In genomic region chr11:120712771-120713568, GRCm38 (mm10) we compare ENCODE assay signal across 8 mouse cellular contexts. TPM values are rescaled to one million over a fixed set of nuclear protein-coding genes. Genes with fewer than 3 reads are reported as not detected.
DNase-seq lines count a peak whose midpoint lies in the region; ATAC-seq lines count a peak whose summit lies in the region.

No protein-coding gene starts in this region.

- peak overlapping the region; percentile 77 for H3K9ac ChIP-seq in heart, embryonic 14.5 days (ENCODE audit: low read length)
- peak overlapping the region; percentile 74 for H3K9ac ChIP-seq in kidney, embryonic 16.5 days (replicated peaks; ENCODE audit: low read length)

- peak; percentile 28 for ATAC-seq in heart, embryonic 14.5 days (ENCODE audit: insufficient number of reproducible peaks, insufficient read depth, low FRiP score, low read depth)
- peak; percentile 55 for ATAC-seq in kidney, embryonic 16.5 days (ENCODE audit: low FRiP score, low TSS enrichment)

- H3K27ac ChIP-seq in embryonic facial prominence, embryonic 10.5 days (replicated peaks): peak overlapping the region; percentile 82
- H3K27ac ChIP-seq in heart, embryonic 14.5 days (replicated peaks in 1 of 2; ENCODE audit: control insufficient read depth in 1 of 2, insufficient read depth in 1 of 2, low read depth in 2 of 2, low read length in 2 of 2): peak overlapping the region; percentile 71 to 78
- H3K27ac ChIP-seq in kidney, embryonic 16.5 days (ENCODE audit: low read length): peak overlapping the region; percentile 90

- H3K27me3 ChIP-seq in embryonic facial prominence, embryonic 10.5 days (replicated peaks; ENCODE audit: low read depth, poor library complexity, severe bottlenecking): no peaks in the 10 kb centered on the region
- H3K27me3 ChIP-seq in heart, embryonic 14.5 days (ENCODE audit: control insufficient read depth, insufficient read depth, low read length): no peaks in the 10 kb centered on the region
- H3K27me3 ChIP-seq in kidney, embryonic 16.5 days (ENCODE audit: insufficient read depth, low read length): no peaks in the 10 kb centered on the region

- peak; percentile 60 for DNase-seq in cerebellum, adult 11 months
- no peak for DNase-seq in cerebellum, adult 8-10 months
- peak; percentile 73 for DNase-seq in R1 (ENCODE audit: low read depth, low spot score)
- peak; percentile 85 for DNase-seq in embryonic facial prominence, embryonic 10.5 days (ENCODE audit: low spot score)
- peak; percentile 61 to 64 for DNase-seq in lung, postnatal 4 days
- peak; percentile 23 for DNase-seq in spleen, adult 12 weeks (ENCODE audit: low spot score)

- peak overlapping the region; percentile 92 for H3K4me2 ChIP-seq in heart, embryonic 14.5 days (ENCODE audit: low read length)
- H3K4me2 ChIP-seq in kidney, embryonic 16.5 days (replicated peaks; ENCODE audit: low read depth, low read length): peak overlapping the region; percentile 99

- H3K36me3 ChIP-seq in embryonic facial prominence, embryonic 10.5 days (replicated peaks): peaks cover 63% of the 10 kb centered on the region
- H3K36me3 ChIP-seq in heart, embryonic 14.5 days (ENCODE audit: control insufficient read depth, insufficient read depth, low read length): peaks cover 54% of the 10 kb centered on the region
- peaks cover 20% of the 10 kb centered on the region for H3K36me3 ChIP-seq in kidney, embryonic 16.5 days (ENCODE audit: insufficient read depth, low read length)

- H3K4me3 ChIP-seq in embryonic facial prominence, embryonic 10.5 days: peak overlapping the region; percentile 76
- peak overlapping the region; percentile 58 to 69 for H3K4me3 ChIP-seq in heart, embryonic 14.5 days (ENCODE audit: control insufficient read depth in 1 of 2, insufficient read depth in 1 of 2, low read depth in 1 of 2, low read length in 2 of 2)
- H3K4me3 ChIP-seq in kidney, embryonic 16.5 days (ENCODE audit: low read length): peak overlapping the region; percentile 70

- H3K4me1 ChIP-seq in embryonic facial prominence, embryonic 10.5 days: peaks cover 57% of the 10 kb centered on the region
- H3K4me1 ChIP-seq in heart, embryonic 14.5 days (ENCODE audit: control insufficient read depth in 2 of 2, insufficient read depth in 2 of 2, low read length in 2 of 2): peaks cover 11 to 12% of the 10 kb centered on the region in 2 experiments
- H3K4me1 ChIP-seq in kidney, embryonic 16.5 days (ENCODE audit: insufficient read depth, low read length): peaks cover 33% of the 10 kb centered on the region

- 1% methylated on average over 38 of the region's 38 CpGs for WGBS in embryonic facial prominence, embryonic 10.5 days
- under 1% methylated on average over 38 of the region's 38 CpGs for WGBS in heart, embryonic 14.5 days
- under 1% methylated on average over 38 of the region's 38 CpGs for WGBS in kidney, embryonic 16.5 days

- no peaks in the 10 kb centered on the region for H3K9me3 ChIP-seq in embryonic facial prominence, embryonic 10.5 days
- no peaks in the 10 kb centered on the region for H3K9me3 ChIP-seq in heart, embryonic 14.5 days (ENCODE audit: control insufficient read depth, low read length)
- no peaks in the 10 kb centered on the region for H3K9me3 ChIP-seq in kidney, embryonic 16.5 days (ENCODE audit: low read length)

RNA-seq across cellular contexts. Expression of gene Cenpx, which starts 0.6 kb away (rescaled TPM):
- 119 and 124 TPM in 2 replicates for polyA plus RNA-seq in embryonic facial prominence, embryonic 10.5 days (2016; fragmentation: Nextera tagmentation; extraction: Ambion mirVana)
- polyA plus RNA-seq in heart, embryonic 14.5 days (2014; fragmentation: Nextera tagmentation; extraction: Ambion mirVana): 109 and 135 TPM in 2 replicates
- 151 TPM in 2 replicates for polyA plus RNA-seq in kidney, embryonic 16.5 days (2015; fragmentation: Nextera tagmentation; extraction: Ambion mirVana)

RNA-seq across cellular contexts. Expression of gene Lrrc45, which starts 0.8 kb away (rescaled TPM):
- polyA plus RNA-seq in embryonic facial prominence, embryonic 10.5 days (2016; fragmentation: Nextera tagmentation; extraction: Ambion mirVana): 56.8 and 58.9 TPM in 2 replicates
- 16.9 and 23.7 TPM in 2 replicates for polyA plus RNA-seq in heart, embryonic 14.5 days (2014; fragmentation: Nextera tagmentation; extraction: Ambion mirVana)
- 69.2 and 71.3 TPM in 2 replicates for polyA plus RNA-seq in kidney, embryonic 16.5 days (2015; fragmentation: Nextera tagmentation; extraction: Ambion mirVana)

RNA-seq across cellular contexts. Expression of gene Rac3, which starts 8.3 kb away (rescaled TPM):
- polyA plus RNA-seq in embryonic facial prominence, embryonic 10.5 days (2016; fragmentation: Nextera tagmentation; extraction: Ambion mirVana): 27.2 and 31.2 TPM in 2 replicates
- 0.69 and 1.9 TPM in 2 replicates for polyA plus RNA-seq in heart, embryonic 14.5 days (2014; fragmentation: Nextera tagmentation; extraction: Ambion mirVana)
- polyA plus RNA-seq in kidney, embryonic 16.5 days (2015; fragmentation: Nextera tagmentation; extraction: Ambion mirVana): 32.5 and 38.7 TPM in 2 replicates

RNA-seq across cellular contexts. Expression of gene Dcxr, which starts 14.1 kb away (rescaled TPM):
- polyA plus RNA-seq in embryonic facial prominence, embryonic 10.5 days (2016; fragmentation: Nextera tagmentation; extraction: Ambion mirVana): 12.8 and 16.0 TPM in 2 replicates
- 7.7 and 11.9 TPM in 2 replicates for polyA plus RNA-seq in heart, embryonic 14.5 days (2014; fragmentation: Nextera tagmentation; extraction: Ambion mirVana)
- 49.4 and 56.5 TPM in 2 replicates for polyA plus RNA-seq in kidney, embryonic 16.5 days (2015; fragmentation: Nextera tagmentation; extraction: Ambion mirVana)

RNA-seq across cellular contexts. Expression of gene Cbr2, which starts 18.9 kb away (rescaled TPM):
- 2.6 and 2.9 TPM in 2 replicates for polyA plus RNA-seq in embryonic facial prominence, embryonic 10.5 days (2016; fragmentation: Nextera tagmentation; extraction: Ambion mirVana)
- 1.7 and 4.7 TPM in 2 replicates for polyA plus RNA-seq in heart, embryonic 14.5 days (2014; fragmentation: Nextera tagmentation; extraction: Ambion mirVana)
- 2.1 and 4.3 TPM in 2 replicates for polyA plus RNA-seq in kidney, embryonic 16.5 days (2015; fragmentation: Nextera tagmentation; extraction: Ambion mirVana)
